Mouse (Mus musculus) ovary, postnatal 14 days (tissue): ENCODE results near the gene Dnajb7.

Source experiments
- DNase-seq: peaks from one replicate; pipeline ENCODE4 v3.0.0; 2022; ENCODE audit warnings: low spot score

Gene Dnajb7

DNA sequence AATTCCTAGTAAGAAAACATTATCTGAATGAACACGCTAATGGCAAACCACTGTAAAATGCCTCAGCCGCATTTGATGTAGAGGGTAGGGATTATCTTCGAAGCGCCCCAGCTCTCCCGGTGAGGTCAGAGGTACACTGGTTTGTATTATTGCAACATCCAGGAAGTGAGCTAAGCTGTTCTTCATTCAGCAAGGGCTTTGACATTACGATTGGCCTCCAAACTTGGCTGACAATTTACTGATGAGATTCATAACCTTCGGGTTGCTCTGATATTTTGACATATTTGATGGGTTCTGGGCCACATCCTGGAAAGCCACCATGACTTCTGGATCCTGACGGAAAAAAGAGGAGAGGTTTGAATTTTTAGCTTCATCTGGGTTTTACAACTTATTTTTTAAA lies 42.9 kb downstream of the Dnajb7 start:
- DNase-seq, result no peak

DNA sequence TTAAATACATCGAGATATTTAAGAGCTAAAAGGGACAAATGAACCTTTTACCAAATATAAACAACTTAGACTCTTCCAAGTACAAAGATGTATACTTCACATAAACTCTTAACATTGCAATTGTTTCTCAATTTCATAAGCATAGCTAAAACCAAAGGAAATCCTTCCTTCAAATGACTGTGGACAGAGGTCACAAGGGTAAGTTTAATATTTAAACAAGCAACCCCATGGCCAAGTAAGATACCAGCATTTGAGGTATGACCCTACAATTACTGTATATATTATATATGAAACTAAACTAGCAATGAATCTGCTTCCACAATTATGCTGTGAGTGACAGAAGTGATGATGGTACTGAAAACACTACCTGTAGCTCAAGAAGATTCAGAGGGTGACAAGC lies 43.8 kb downstream of the Dnajb7 start:
- DNase-seq, result no peak

DNA sequence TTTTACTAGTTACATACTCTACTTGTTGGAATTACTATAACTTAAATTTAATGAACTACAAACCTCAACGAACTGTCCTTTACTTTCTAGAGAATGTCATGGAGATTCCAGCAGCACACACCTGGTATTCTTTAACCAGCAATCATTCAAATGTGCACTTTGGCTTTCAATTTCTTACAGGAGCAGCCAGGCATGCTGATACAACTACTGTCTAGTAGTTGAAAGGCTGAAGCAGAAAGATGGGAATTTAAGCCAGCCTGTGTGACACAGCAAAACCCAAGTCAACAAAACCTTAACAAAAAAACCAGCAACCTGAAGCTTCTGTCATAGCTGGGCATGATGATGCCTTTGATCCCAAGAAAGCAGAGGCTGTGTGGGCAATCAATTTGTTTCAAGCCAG lies 45.6 kb downstream of the Dnajb7 start:
- no peak for DNase-seq

DNA sequence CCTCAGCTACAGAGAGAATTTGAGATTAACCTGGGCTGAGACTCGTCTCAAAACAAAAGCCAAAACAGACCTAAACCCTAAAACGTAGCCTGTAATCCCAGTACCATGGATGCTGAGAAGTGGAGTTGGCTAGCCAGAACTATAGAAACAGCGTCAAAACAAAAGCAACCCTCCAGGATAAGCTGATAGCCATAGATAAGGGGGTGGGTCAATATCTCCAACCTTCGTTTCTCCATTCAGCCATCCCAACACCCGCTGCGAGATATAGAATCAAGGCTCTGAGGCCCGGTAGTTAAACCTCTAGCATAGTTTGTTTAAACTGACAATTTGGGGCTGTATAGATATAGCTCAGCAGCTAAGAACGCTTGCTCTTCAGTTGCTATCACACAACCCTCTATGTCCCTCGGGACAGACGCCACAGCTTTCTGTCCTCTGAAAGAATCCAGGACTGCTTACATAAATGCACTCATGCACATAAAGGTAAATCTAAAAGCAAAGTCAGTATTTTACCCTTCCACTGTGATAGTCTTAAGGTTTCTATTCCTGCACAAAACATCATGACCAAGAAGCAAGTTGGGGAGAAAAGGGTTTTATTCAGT lies 46.6 kb downstream of the Dnajb7 start:
- DNase-seq, result no peak

DNA sequence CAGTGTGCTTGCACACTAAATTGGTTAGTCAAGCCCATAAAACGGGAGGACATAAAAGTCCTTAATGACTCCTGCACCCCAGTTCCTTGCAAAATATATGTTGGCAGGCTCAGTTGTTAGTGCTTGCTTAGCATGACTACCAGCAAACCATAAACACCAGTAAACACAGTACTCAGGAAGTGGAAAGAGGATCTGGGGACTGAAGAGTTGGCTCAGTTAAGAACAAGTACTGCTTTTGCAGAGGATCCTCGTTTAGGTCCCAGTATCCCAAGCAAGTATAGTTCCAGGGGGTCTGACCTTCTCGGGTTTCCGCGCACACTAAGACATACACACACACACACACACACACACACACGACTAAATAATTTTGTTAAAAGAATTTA lies 47.1 kb downstream of the Dnajb7 start:
- DNase-seq, result no peak

DNA sequence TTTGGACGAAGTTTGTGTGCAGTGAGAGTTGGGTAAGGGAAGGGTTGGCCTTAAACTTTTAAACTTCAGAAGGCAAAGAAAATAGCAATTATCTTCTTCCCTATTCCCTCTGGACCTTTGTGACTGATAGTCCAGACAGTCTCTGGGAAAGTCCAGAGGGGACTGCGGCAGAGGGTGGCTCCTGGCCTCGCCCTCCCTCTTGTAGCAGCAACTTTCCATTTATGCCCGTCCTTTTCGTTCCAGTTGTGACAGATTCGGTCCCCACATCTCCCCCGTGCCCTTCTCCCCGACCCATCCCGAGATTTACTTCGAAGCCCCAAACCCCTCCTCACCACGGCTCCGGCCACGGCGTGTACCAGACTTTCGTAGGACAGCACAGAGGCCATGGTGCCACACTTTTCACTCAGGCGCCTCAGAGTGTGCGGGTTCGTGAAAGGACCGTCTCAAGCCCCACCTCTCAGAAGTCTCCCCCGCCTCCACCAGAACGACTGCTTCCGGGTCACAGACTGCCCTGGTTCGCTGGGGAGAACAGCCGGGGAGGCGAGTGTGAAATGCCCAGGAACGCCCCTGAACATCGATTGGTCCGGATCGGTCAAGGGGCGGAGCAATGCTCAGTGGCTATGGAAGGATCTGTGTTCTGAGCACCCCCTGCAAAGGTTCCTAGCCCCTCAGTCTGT lies 47.6 kb downstream of the Dnajb7 start, which contains the start of gene Slc25a17:
Gene Slc25a17 (minus strand): TSS at position 468 of the 677 bp plus-strand sequence.
- peak; percentile 93 for DNase-seq

DNA sequence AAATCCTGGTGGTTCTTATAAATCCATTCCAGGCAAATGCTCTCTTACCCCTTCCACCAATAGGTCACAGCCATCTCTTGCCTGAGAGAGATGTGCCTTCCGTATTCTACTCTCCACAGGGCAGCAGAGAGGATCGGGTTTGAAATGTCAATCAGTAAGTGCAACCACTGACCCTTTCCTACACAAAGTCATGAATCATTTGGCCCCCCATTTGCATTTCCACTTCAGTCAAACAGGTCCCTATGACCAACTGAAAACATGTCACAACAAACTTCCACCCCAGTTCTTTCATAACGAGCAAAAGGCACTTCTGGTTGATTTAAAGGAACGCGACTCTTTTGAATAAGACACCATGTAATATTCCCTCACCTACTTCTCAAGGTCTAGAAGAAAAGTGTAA lies 48.7 kb downstream of the Dnajb7 start:
- DNase-seq, result no peak

DNA sequence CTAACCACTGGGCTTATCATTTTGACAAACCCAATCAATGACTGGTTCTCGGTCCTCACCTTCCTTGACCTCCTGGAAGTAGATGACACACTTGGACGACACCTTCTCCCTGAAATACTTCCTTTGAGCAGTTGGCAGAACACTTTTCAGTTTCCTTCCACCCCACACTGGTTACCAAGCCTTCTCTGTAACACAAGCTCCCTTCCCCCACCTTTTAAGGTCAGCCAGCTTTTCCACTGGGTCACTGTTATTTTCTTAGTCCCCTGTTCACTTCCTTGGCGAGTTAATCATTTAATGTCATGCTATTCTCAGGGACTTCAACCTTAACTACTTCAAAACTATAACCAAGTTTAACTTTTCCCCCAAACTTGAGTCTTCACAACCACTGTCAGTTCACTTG lies 49.2 kb downstream of the Dnajb7 start:
- no peak for DNase-seq

DNA sequence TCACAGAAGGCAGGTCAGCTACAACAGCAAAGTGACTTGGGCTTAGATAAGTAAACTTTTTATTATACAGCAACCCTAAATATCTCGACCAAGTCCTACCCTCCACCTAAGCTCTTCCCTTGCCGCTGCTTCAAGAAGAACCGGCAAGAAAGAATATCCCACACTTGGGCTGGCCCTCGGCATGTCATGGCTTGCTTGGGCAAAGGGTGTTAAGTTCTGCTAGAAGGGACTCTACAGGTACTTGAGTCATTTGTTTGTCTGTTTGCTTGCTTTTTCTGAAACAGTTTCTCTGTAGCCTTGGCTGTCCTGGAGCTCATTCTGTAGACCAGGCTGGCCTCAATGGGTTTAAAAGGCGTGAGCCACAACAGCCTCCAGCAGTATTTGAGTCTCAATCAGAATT lies 51.2 kb downstream of the Dnajb7 start:
- no peak for DNase-seq
